ENCODE assay signal across 8 mouse cellular contexts in genomic region chr14:55682118-55682493, GRCm38 (mm10). TPM values are rescaled to one million over a fixed set of nuclear protein-coding genes. Genes with fewer than 3 reads are reported as not detected.
A peak's percentile ranks its signal among the peaks of the same experiment; 100 is the strongest.
DNase-seq lines count a peak whose midpoint lies in the region; ATAC-seq lines count a peak whose summit lies in the region.

No protein-coding gene starts in this region.

- H3K4me1 ChIP-seq in kidney, embryonic 15.5 days: peaks cover 14% of the 10 kb centered on the region
- H3K4me1 ChIP-seq in embryonic facial prominence, embryonic 10.5 days: peaks cover 17% of the 10 kb centered on the region
- peaks cover 13% of the 10 kb centered on the region for H3K4me1 ChIP-seq in hindbrain, embryonic 15.5 days (replicated peaks)
- H3K4me1 ChIP-seq in midbrain, embryonic 14.5 days (ENCODE audit: control insufficient read depth, insufficient read depth, low read length): peaks cover 6% of the 10 kb centered on the region

- intact Hi-C loops in left cerebral cortex, postnatal 10 days (cut with DNase I): loop anchor here (10.0 kb wide), 1 partner anchor 233 kb away; no protein-coding TSS in a partner anchor

- H3K9ac ChIP-seq in kidney, embryonic 15.5 days: peak overlapping the region; percentile 83
- H3K9ac ChIP-seq in hindbrain, embryonic 15.5 days: peak overlapping the region; percentile 38
- H3K9ac ChIP-seq in midbrain, embryonic 14.5 days (replicated peaks; ENCODE audit: low read length): 0 out of 2 replicates have a peak overlapping the region, but pooled peaks have one; percentile 63

- peak; percentile 26 for ATAC-seq in kidney, embryonic 15.5 days (replicated peaks; ENCODE audit: low FRiP score)
- ATAC-seq in hindbrain, embryonic 15.5 days (ENCODE audit: low FRiP score, low read depth): no peak; the same call in 1 of the 2 replicates
- peak; percentile 35 for ATAC-seq in midbrain, embryonic 14.5 days (ENCODE audit: low FRiP score, low TSS enrichment)

- H3K27me3 ChIP-seq in kidney, embryonic 15.5 days: no peaks in the 10 kb centered on the region
- H3K27me3 ChIP-seq in embryonic facial prominence, embryonic 10.5 days (replicated peaks; ENCODE audit: low read depth, poor library complexity, severe bottlenecking): no peaks in the 10 kb centered on the region
- H3K27me3 ChIP-seq in hindbrain, embryonic 15.5 days: no peaks in the 10 kb centered on the region
- H3K27me3 ChIP-seq in midbrain, embryonic 14.5 days (ENCODE audit: control insufficient read depth, insufficient read depth, low read length): no peaks in the 10 kb centered on the region

- no peaks in the 10 kb centered on the region for H3K9me3 ChIP-seq in kidney, embryonic 15.5 days (replicated peaks)
- H3K9me3 ChIP-seq in embryonic facial prominence, embryonic 10.5 days: no peaks in the 10 kb centered on the region
- H3K9me3 ChIP-seq in hindbrain, embryonic 15.5 days: no peaks in the 10 kb centered on the region
- H3K9me3 ChIP-seq in midbrain, embryonic 14.5 days (ENCODE audit: control insufficient read depth, low read length): no peaks in the 10 kb centered on the region

- peak overlapping the region; percentile 84 for H3K4me3 ChIP-seq in kidney, embryonic 15.5 days (replicated peaks)
- H3K4me3 ChIP-seq in embryonic facial prominence, embryonic 10.5 days: peak overlapping the region; percentile 85
- peak overlapping the region; percentile 78 for H3K4me3 ChIP-seq in hindbrain, embryonic 15.5 days
- peak overlapping the region; percentile 77 for H3K4me3 ChIP-seq in midbrain, embryonic 14.5 days (replicated peaks; ENCODE audit: low read depth, low read length)

- peaks cover 31% of the 10 kb centered on the region for H3K36me3 ChIP-seq in kidney, embryonic 15.5 days
- peaks cover 35% of the 10 kb centered on the region for H3K36me3 ChIP-seq in embryonic facial prominence, embryonic 10.5 days (replicated peaks)
- peaks cover 26% of the 10 kb centered on the region for H3K36me3 ChIP-seq in hindbrain, embryonic 15.5 days
- H3K36me3 ChIP-seq in midbrain, embryonic 14.5 days (ENCODE audit: control insufficient read depth, insufficient read depth, low read length): peaks cover 35% of the 10 kb centered on the region

- 10% methylated on average over 3 of the region's 3 CpGs for WGBS in kidney, embryonic 15.5 days
- WGBS in embryonic facial prominence, embryonic 10.5 days: 19% methylated on average over 3 of the region's 3 CpGs
- 12% methylated on average over 3 of the region's 3 CpGs for WGBS in hindbrain, embryonic 15.5 days
- 14% methylated on average over 3 of the region's 3 CpGs for WGBS in midbrain, embryonic 14.5 days

- peak overlapping the region; percentile 67 for H3K4me2 ChIP-seq in kidney, embryonic 15.5 days
- peak overlapping the region; percentile 90 for H3K4me2 ChIP-seq in hindbrain, embryonic 15.5 days
- H3K4me2 ChIP-seq in midbrain, embryonic 14.5 days (ENCODE audit: low read length): peak overlapping the region; percentile 96

- no peak for DNase-seq in kidney, postnatal 25 days
- no peak for DNase-seq in embryonic facial prominence, embryonic 10.5 days (ENCODE audit: low spot score)
- no peak for DNase-seq in midbrain, embryonic 14.5 days
- DNase-seq in left cerebral cortex, postnatal 10 days (ENCODE audit: extremely low spot score in 1 of 2, low spot score in 2 of 2): no peak
- no peak for DNase-seq in cerebellum, adult 11 months
- DNase-seq in adrenal gland, postnatal 10 days: no peak

- peak overlapping the region; percentile 94 for H3K27ac ChIP-seq in kidney, embryonic 15.5 days
- H3K27ac ChIP-seq in embryonic facial prominence, embryonic 10.5 days (replicated peaks): 0 out of 2 replicates have a peak overlapping the region, but pooled peaks have one; percentile 92
- H3K27ac ChIP-seq in hindbrain, embryonic 15.5 days (replicated peaks): peak overlapping the region; percentile 81
- peak overlapping the region; percentile 66; the same call in 1 of the 2 replicates for H3K27ac ChIP-seq in midbrain, embryonic 14.5 days (replicated peaks; ENCODE audit: low read depth, low read length)

RNA-seq across cellular contexts. Expression of gene Tinf2, which starts 0.5 kb away (rescaled TPM):
- 43.6 and 46.9 TPM in 2 replicates for polyA plus RNA-seq in kidney, embryonic 15.5 days (2015; fragmentation: Nextera tagmentation; extraction: Ambion mirVana)
- 65.8 and 69.2 TPM in 2 replicates for polyA plus RNA-seq in embryonic facial prominence, embryonic 10.5 days (2016; fragmentation: Nextera tagmentation; extraction: Ambion mirVana)
- polyA plus RNA-seq in hindbrain, embryonic 15.5 days (2015; fragmentation: Nextera tagmentation; extraction: Ambion mirVana): 24.9 and 27.0 TPM in 2 replicates
- polyA plus RNA-seq in midbrain, embryonic 14.5 days (2014; fragmentation: Nextera tagmentation; extraction: Ambion mirVana): 23.4 and 26.9 TPM in 2 replicates
- 10 to 100 TPM; 13.9 to 16.0 TPM for total RNA-seq in left cerebral cortex, postnatal 10 days (2021)
- total RNA-seq in adrenal gland, postnatal 10 days (2021): 10 to 100 TPM; 19.5 to 23.1 TPM

RNA-seq across cellular contexts. Expression of gene Nedd8, which starts 10.2 kb away (rescaled TPM):
- polyA plus RNA-seq in kidney, embryonic 15.5 days (2015; fragmentation: Nextera tagmentation; extraction: Ambion mirVana): 545 and 565 TPM in 2 replicates
- polyA plus RNA-seq in embryonic facial prominence, embryonic 10.5 days (2016; fragmentation: Nextera tagmentation; extraction: Ambion mirVana): 628 and 638 TPM in 2 replicates
- polyA plus RNA-seq in hindbrain, embryonic 15.5 days (2015; fragmentation: Nextera tagmentation; extraction: Ambion mirVana): 554 and 597 TPM in 2 replicates
- 529 and 660 TPM in 2 replicates for polyA plus RNA-seq in midbrain, embryonic 14.5 days (2014; fragmentation: Nextera tagmentation; extraction: Ambion mirVana)
- 100 to 1,000 TPM; 355 to 367 TPM for total RNA-seq in left cerebral cortex, postnatal 10 days (2021)
- total RNA-seq in adrenal gland, postnatal 10 days (2021): 100 to 1,000 TPM; 280 to 307 TPM

RNA-seq across cellular contexts. Expression of gene Gmpr2, which starts 10.4 kb away (rescaled TPM):
- polyA plus RNA-seq in kidney, embryonic 15.5 days (2015; fragmentation: Nextera tagmentation; extraction: Ambion mirVana): 68.2 and 72.6 TPM in 2 replicates
- polyA plus RNA-seq in embryonic facial prominence, embryonic 10.5 days (2016; fragmentation: Nextera tagmentation; extraction: Ambion mirVana): 60.7 and 64.7 TPM in 2 replicates
- 45.7 TPM in 2 replicates for polyA plus RNA-seq in hindbrain, embryonic 15.5 days (2015; fragmentation: Nextera tagmentation; extraction: Ambion mirVana)
- polyA plus RNA-seq in midbrain, embryonic 14.5 days (2014; fragmentation: Nextera tagmentation; extraction: Ambion mirVana): 41.0 and 42.3 TPM in 2 replicates
- 10 to 100 TPM; 27.6 to 27.9 TPM for total RNA-seq in left cerebral cortex, postnatal 10 days (2021)
- 10 to 100 TPM; 21.2 to 26.8 TPM for total RNA-seq in adrenal gland, postnatal 10 days (2021)

RNA-seq across cellular contexts. Expression of gene Mdp1, which starts 21.8 kb away (rescaled TPM):
- 53.6 and 55.8 TPM in 2 replicates for polyA plus RNA-seq in kidney, embryonic 15.5 days (2015; fragmentation: Nextera tagmentation; extraction: Ambion mirVana)
- 62.1 and 66.3 TPM in 2 replicates for polyA plus RNA-seq in embryonic facial prominence, embryonic 10.5 days (2016; fragmentation: Nextera tagmentation; extraction: Ambion mirVana)
- polyA plus RNA-seq in hindbrain, embryonic 15.5 days (2015; fragmentation: Nextera tagmentation; extraction: Ambion mirVana): 74.3 and 74.7 TPM in 2 replicates
- 74.8 and 78.9 TPM in 2 replicates for polyA plus RNA-seq in midbrain, embryonic 14.5 days (2014; fragmentation: Nextera tagmentation; extraction: Ambion mirVana)
- 10 to 100 TPM; 43.7 to 48.4 TPM for total RNA-seq in left cerebral cortex, postnatal 10 days (2021)
- total RNA-seq in adrenal gland, postnatal 10 days (2021): 10 to 100 TPM; 42.4 to 51.7 TPM

RNA-seq across cellular contexts. Expression of gene Tgm1, which starts 31.6 kb away (rescaled TPM):
- 2.1 TPM in 2 replicates for polyA plus RNA-seq in kidney, embryonic 15.5 days (2015; fragmentation: Nextera tagmentation; extraction: Ambion mirVana)
- 0.70 and 0.90 TPM in 2 replicates for polyA plus RNA-seq in embryonic facial prominence, embryonic 10.5 days (2016; fragmentation: Nextera tagmentation; extraction: Ambion mirVana)
- polyA plus RNA-seq in hindbrain, embryonic 15.5 days (2015; fragmentation: Nextera tagmentation; extraction: Ambion mirVana): 0.31 and 0.60 TPM in 2 replicates
- polyA plus RNA-seq in midbrain, embryonic 14.5 days (2014; fragmentation: Nextera tagmentation; extraction: Ambion mirVana): 0.14 and 0.36 TPM in 2 replicates
- total RNA-seq in left cerebral cortex, postnatal 10 days (2021): under 1 TPM in 1 of 2 experiments, not detected in 1; 0.24 TPM
- total RNA-seq in adrenal gland, postnatal 10 days (2021): 1 to 10 TPM; 1.3 to 2.0 TPM
